Mouse (Mus musculus) ES-Bruce4 (cell line): ENCODE measurements around the gene Thbs3.

Source experiments
- CTCF ChIP-seq: IDR thresholded peaks from one replicate; pipeline ENCODE4 v1.8.1; 2011; ENCODE audit warnings: low read depth, low read length
- EP300 ChIP-seq: IDR thresholded peaks from 2 replicates; pipeline ENCODE4 v1.6.1; 2011; ENCODE audit warnings: low read depth, low read length; ENCODE audit not compliant: insufficient read depth
- POLR2A ChIP-seq: IDR thresholded peaks from one replicate; pipeline ENCODE4 v1.8.1; 2011; ENCODE audit warnings: low read length; ENCODE audit not compliant: insufficient read depth

DNA sequence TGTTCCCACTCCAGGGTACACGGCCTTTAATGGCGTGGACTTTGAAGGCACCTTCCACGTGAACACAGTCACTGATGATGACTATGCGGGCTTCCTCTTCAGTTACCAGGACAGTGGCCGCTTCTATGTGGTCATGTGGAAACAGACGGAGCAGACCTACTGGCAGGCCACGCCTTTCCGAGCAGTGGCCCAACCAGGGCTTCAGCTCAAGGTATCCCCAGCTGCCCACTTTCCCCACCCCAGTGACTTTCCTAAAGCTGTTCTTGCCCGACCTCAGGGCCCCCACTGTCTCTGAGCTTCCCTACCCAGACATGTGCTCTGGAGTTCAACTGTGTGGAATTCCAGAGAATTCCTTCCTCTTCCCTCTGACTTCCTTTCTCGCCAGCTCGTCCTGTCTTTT, 9.8 kb downstream of the Thbs3 start:
- no peak for TF ChIP-seq POLR2A
- TF ChIP-seq EP300, result no peak
- no peak for TF ChIP-seq CTCF
